Comparison of ENCODE assay signal across 24 mouse cellular contexts in the genomic region with DNA sequence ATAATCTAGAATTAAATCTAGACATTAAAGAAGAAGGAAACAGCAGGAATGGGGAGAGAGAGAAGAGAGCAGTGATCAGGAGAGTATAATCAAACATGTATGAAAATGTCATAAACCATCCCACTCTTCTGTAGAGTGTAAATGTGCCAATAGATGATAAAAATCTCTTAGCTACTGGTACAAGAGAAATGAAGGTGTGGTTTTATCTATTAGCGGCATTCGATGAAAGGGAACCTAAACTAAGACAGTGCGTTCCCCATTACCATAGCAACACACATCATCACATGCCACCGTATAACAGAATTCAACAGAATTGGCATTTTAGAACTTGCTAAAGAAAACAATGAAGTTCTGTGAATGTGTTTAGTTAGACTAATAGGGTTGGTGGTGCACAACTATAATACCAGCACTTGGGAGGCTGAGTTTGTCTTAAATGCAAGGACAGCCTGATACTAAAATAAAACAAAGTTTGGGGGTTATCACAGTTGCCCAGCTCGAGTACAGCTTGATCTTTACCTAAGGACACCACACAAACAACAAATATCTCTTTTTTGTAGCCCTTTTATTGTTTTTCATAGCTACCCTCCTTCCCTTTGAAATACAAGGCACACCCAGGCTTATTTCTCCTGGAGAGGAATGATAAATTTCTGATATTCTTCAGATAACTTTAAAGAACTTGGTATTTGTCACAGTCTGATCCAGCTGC. TPM values are rescaled to one million over a fixed set of nuclear protein-coding genes. Genes with fewer than 3 reads are reported as not detected.
A peak's percentile ranks its signal among the peaks of the same experiment; 100 is the strongest.
DNase-seq lines count a peak whose midpoint lies in the region; ATAC-seq and TF ChIP-seq lines count a peak whose summit lies in the region.
"Had no signal": no experiment of that assay in that cellular context is flagged by ENCODE, and none has a peak within 500 bp of the region (broad histone marks: within the 10 kb centered on the region; RNA-seq: fewer than 3 reads in every experiment).

No protein-coding gene starts in this region.

- H3K27me3 ChIP-seq in liver, embryonic 11.5 days (replicated peaks; ENCODE audit: control insufficient read depth, insufficient read depth, low read length): no peaks in the 10 kb centered on the region
- H3K27me3 ChIP-seq in liver, embryonic 14.5 days (ENCODE audit: control insufficient read depth, insufficient read depth, low read length): no peaks in the 10 kb centered on the region
- H3K27me3 ChIP-seq in kidney, adult 2 months (replicated peaks; ENCODE audit: control insufficient read depth, insufficient read depth, low read length): no peaks in the 10 kb centered on the region
- H3K27me3 ChIP-seq in hindbrain, embryonic 10.5 days (ENCODE audit: insufficient read depth, poor library complexity, severe bottlenecking): no peaks in the 10 kb centered on the region
- H3K27me3 ChIP-seq: embryonic facial prominence, embryonic 13.5 days; forebrain, embryonic 13.5 days; heart, embryonic 13.5 days; hindbrain, embryonic 13.5 days; Patski had no signal

- no peaks in the 10 kb centered on the region for H3K9me3 ChIP-seq in liver, embryonic 11.5 days (ENCODE audit: control insufficient read depth, low read length)
- H3K9me3 ChIP-seq in liver, embryonic 14.5 days (ENCODE audit: control insufficient read depth, low read length): no peaks in the 10 kb centered on the region
- no peaks in the 10 kb centered on the region for H3K9me3 ChIP-seq in hindbrain, embryonic 10.5 days
- H3K9me3 ChIP-seq: embryonic facial prominence, embryonic 13.5 days; forebrain, embryonic 13.5 days; heart, embryonic 13.5 days; hindbrain, embryonic 13.5 days had no signal

- TF ChIP-seq CTCF in liver, embryonic 14.5 days (IDR thresholded peaks at IDR 0.05; ENCODE audit: low read depth): no peak
- no peak for TF ChIP-seq CTCF in kidney, adult 2 months (conservative IDR thresholded peaks at IDR 0.05; ENCODE audit: insufficient read depth, insufficient read length, low read depth, low read length)

- no peaks in the 10 kb centered on the region for H3K4me1 ChIP-seq in liver, embryonic 11.5 days (replicated peaks; ENCODE audit: control insufficient read depth, insufficient read depth, low read length)
- peaks cover 0 to 3% of the 10 kb centered on the region in 2 experiments; a peak in 1 of 4 replicates for H3K4me1 ChIP-seq in liver, embryonic 14.5 days (replicated peaks; ENCODE audit: control insufficient read depth in 2 of 2, insufficient read depth in 2 of 2, low read length in 1 of 2)
- H3K4me1 ChIP-seq in kidney, adult 2 months (ENCODE audit: control insufficient read depth, insufficient read depth, low read length): no peaks in the 10 kb centered on the region
- H3K4me1 ChIP-seq in hindbrain, embryonic 10.5 days (replicated peaks): no peaks in the 10 kb centered on the region
- H3K4me1 ChIP-seq: embryonic facial prominence, embryonic 13.5 days; forebrain, embryonic 13.5 days; heart, embryonic 13.5 days; hindbrain, embryonic 13.5 days had no signal

- H3K36me3 ChIP-seq in liver, embryonic 11.5 days (ENCODE audit: control insufficient read depth, insufficient read depth, low read length): no peaks in the 10 kb centered on the region
- no peaks in the 10 kb centered on the region for H3K36me3 ChIP-seq in liver, embryonic 14.5 days (replicated peaks; ENCODE audit: control insufficient read depth, insufficient read depth, low read depth)
- no peaks in the 10 kb centered on the region; the same call in none of the 2 replicates for H3K36me3 ChIP-seq in kidney, adult 2 months (ENCODE audit: control insufficient read depth, insufficient read depth, low read length)
- no peaks in the 10 kb centered on the region for H3K36me3 ChIP-seq in hindbrain, embryonic 10.5 days
- H3K36me3 ChIP-seq: embryonic facial prominence, embryonic 13.5 days; heart, embryonic 13.5 days had no signal

- TF ChIP-seq POLR2A in kidney, adult 2 months (IDR thresholded peaks at IDR 0.05; ENCODE audit: low read depth, low read length): no peak

- H3K27ac ChIP-seq in liver, embryonic 11.5 days (ENCODE audit: low read depth, low read length): no peak overlapping the region
- no peak overlapping the region for H3K27ac ChIP-seq in liver, embryonic 14.5 days
- H3K27ac ChIP-seq in kidney, adult 2 months (ENCODE audit: insufficient read depth, low read depth, low read length): no peak overlapping the region
- H3K27ac ChIP-seq in hindbrain, embryonic 10.5 days: no peak overlapping the region
- H3K27ac ChIP-seq: embryonic facial prominence, embryonic 13.5 days; forebrain, embryonic 13.5 days; gastrocnemius, adult 2 months; heart, embryonic 13.5 days; hindbrain, embryonic 13.5 days; hindbrain, postnatal 0 days had no signal

- no peak; the same call in 1 of the 2 replicates for TF ChIP-seq EP300 in liver, embryonic 14.5 days (IDR thresholded peaks at IDR 0.05; ENCODE audit: low read depth)

- H3K4me2 ChIP-seq in liver, embryonic 11.5 days: no peak overlapping the region
- no peak overlapping the region for H3K4me2 ChIP-seq in liver, embryonic 14.5 days (ENCODE audit: low read depth)
- H3K4me2 ChIP-seq: embryonic facial prominence, embryonic 13.5 days; forebrain, embryonic 13.5 days; heart, embryonic 13.5 days; hindbrain, embryonic 13.5 days had no signal

- H3K4me3 ChIP-seq in liver, embryonic 11.5 days (ENCODE audit: low read depth, low read length): no peak overlapping the region
- H3K4me3 ChIP-seq in liver, embryonic 14.5 days (ENCODE audit: insufficient read depth in 1 of 2, low read depth in 2 of 2, low read length in 2 of 2): no peak overlapping the region
- H3K4me3 ChIP-seq in kidney, adult 2 months (ENCODE audit: insufficient read depth, low read depth, low read length): no peak overlapping the region
- no peak overlapping the region for H3K4me3 ChIP-seq in hindbrain, embryonic 10.5 days
- H3K4me3 ChIP-seq: embryonic facial prominence, embryonic 13.5 days; forebrain, embryonic 13.5 days; gastrocnemius, adult 2 months; heart, embryonic 13.5 days; hindbrain, embryonic 13.5 days had no signal

- peak; percentile 70 for ATAC-seq in liver, embryonic 11.5 days (replicated peaks; ENCODE audit: low FRiP score)
- peak; percentile 68; the same call in 1 of the 2 replicates for ATAC-seq in liver, embryonic 14.5 days (ENCODE audit: insufficient read depth)
- ATAC-seq in megakaryocyte-erythroid progenitor cell, adult 5-6 weeks (replicated peaks; ENCODE audit: low FRiP score, low TSS enrichment, poor library complexity, severe bottlenecking): peak; percentile 74
- no peak for ATAC-seq in granulocyte monocyte progenitor cell, adult 5-6 weeks (replicated peaks; ENCODE audit: poor library complexity, severe bottlenecking)
- ATAC-seq: activated CD4-positive, CD25-positive, alpha-beta regulatory T cell, adult 4 months; forebrain, embryonic 13.5 days; hindbrain, postnatal 0 days; Patski had no signal

- DNase-seq in liver, embryonic 11.5 days (ENCODE audit: low spot score): no peak
- no peak for DNase-seq in liver
- DNase-seq in c-Kit-positive CD71-positive TER-119-negative erythroid progenitor cells, embryonic 14.5 days (ENCODE audit: low read depth): peak; percentile 49
- peak in 2 of 3 experiments; percentile 12 to 35 for DNase-seq in liver, embryonic 14.5 days (ENCODE audit: low read depth in 3 of 3, low spot score in 3 of 3)
- no peak for DNase-seq in kidney, adult 2 months
- no peak for DNase-seq in hindbrain, embryonic 10.5 days (ENCODE audit: low spot score)
- DNase-seq: adrenal gland, postnatal 14 days; cerebellum, adult 11-12 months; cerebellum, adult 9-10 months; cerebellum, postnatal 25 days; gastrocnemius, adult 2 months; gastrocnemius, postnatal 25 days; heart, adult 11 months; heart, postnatal 36 days had no signal

- WGBS in liver, embryonic 11.5 days: 81% methylated on average over 5 of the region's 5 CpGs
- 49% methylated on average over 5 of the region's 5 CpGs for WGBS in liver, embryonic 14.5 days (ENCODE audit: insufficient replicate concordance)
- 92% methylated on average over 5 of the region's 5 CpGs for WGBS in kidney, adult 2 months
- 87% methylated on average over 5 of the region's 5 CpGs for WGBS in hindbrain, embryonic 10.5 days

- no peak overlapping the region for H3K9ac ChIP-seq in liver, embryonic 11.5 days (ENCODE audit: low read depth, low read length)
- H3K9ac ChIP-seq in liver, embryonic 14.5 days (replicated peaks): no peak overlapping the region
- H3K9ac ChIP-seq: embryonic facial prominence, embryonic 13.5 days; forebrain, embryonic 13.5 days; heart, embryonic 13.5 days; hindbrain, embryonic 13.5 days had no signal

RNA-seq across cellular contexts. Expression of gene Fam71d, which starts 13.1 kb away (rescaled TPM):
- not detected in 2 replicates for polyA plus RNA-seq in liver, embryonic 11.5 days (2014; fragmentation: Nextera tagmentation; extraction: Ambion mirVana)
- polyA plus RNA-seq in liver, embryonic 14.5 days (2012; rRNA removed): not detected in 2 replicates
- not detected in 2 replicates for polyA plus RNA-seq in liver, embryonic 14.5 days (2014; fragmentation: Nextera tagmentation; extraction: Ambion mirVana)
- total RNA-seq in megakaryocyte-erythroid progenitor cell, adult 5-6 weeks (2014; fragmentation: Nextera tagmentation): not detected in 2 replicates
- not detected in 2 replicates for total RNA-seq in megakaryocyte-erythroid progenitor cell, adult 5-6 weeks (2017)
- not detected in 2 replicates for total RNA-seq in granulocyte monocyte progenitor cell, adult 5-6 weeks (2014; fragmentation: Nextera tagmentation)
- not detected in 2 replicates for total RNA-seq in granulocyte monocyte progenitor cell, adult 5-6 weeks (2017)
- 0.37 and 0.45 TPM in 2 replicates for polyA plus RNA-seq in kidney, adult 2 months (2012; rRNA removed)
- polyA plus RNA-seq in hindbrain, embryonic 10.5 days (2016; fragmentation: Nextera tagmentation; extraction: Ambion mirVana): 0.41 TPM in 1 of 2 replicates, not detected in the other
- total RNA-seq: gastrocnemius, postnatal 25 days; hindbrain, postnatal 0 days had no signal
- polyA plus RNA-seq: activated CD4-positive, CD25-positive, alpha-beta regulatory T cell, adult 4 months; embryonic facial prominence, embryonic 13.5 days; heart, embryonic 13.5 days; hindbrain, postnatal 0 days; intestine, embryonic 14.5 days; Patski had no signal

Comparison
In these comparisons a context has a peak if more than half of its experiments do, and no peak if none do; other contexts are left out.
1. DNase-seq: peak in c-Kit-positive CD71-positive TER-119-negative erythroid progenitor cells, embryonic 14.5 days (single experiment) and liver, embryonic 14.5 days (2 of 3); none in liver, embryonic 11.5 days (single experiment), liver (single experiment), kidney, adult 2 months (single experiment) and hindbrain, embryonic 10.5 days (single experiment).